Mouse (Mus musculus) erythroblast, embryonic 14.5 days (primary cell): ENCODE results near the gene Isoc2b. TPM values are rescaled to one million over a fixed set of nuclear protein-coding genes. Genes with fewer than 3 reads are reported as not detected.

ENCODE experiments used
- H3K27me3 ChIP-seq: 2 replicates; pipeline ENCODE4 v1.6.1; 2012; ENCODE audit warnings: inconsistent platforms; ENCODE audit not compliant: control insufficient read depth
- H3K36me3 ChIP-seq: 2 replicates; pipeline ENCODE4 v1.6.1; 2012; ENCODE audit warnings: mild to moderate bottlenecking, inconsistent platforms; ENCODE audit not compliant: control insufficient read depth
- H3K4me1 ChIP-seq: 2 replicates; pipeline ENCODE4 v1.6.1; 2012; ENCODE audit warnings: inconsistent platforms; ENCODE audit not compliant: control insufficient read depth
- H3K4me3 ChIP-seq: replicated peaks from 2 replicates; pipeline ENCODE3; 2012; ENCODE audit warnings: moderate library complexity, mild to moderate bottlenecking, inconsistent platforms
- H3K9me3 ChIP-seq: 2 replicates; pipeline ENCODE4 v1.6.1; 2012; ENCODE audit warnings: low read length, inconsistent platforms, mixed read lengths; ENCODE audit not compliant: control insufficient read depth
- GATA1 ChIP-seq: IDR thresholded peaks from 2 replicates; pipeline ENCODE4 v1.6.1; 2012; ENCODE audit warnings: low read length, inconsistent platforms, mixed read lengths
- TAL1 ChIP-seq: IDR thresholded peaks from 3 replicates; pipeline ENCODE4 v1.6.1; 2012; ENCODE audit warnings: low read length, inconsistent platforms, mixed read lengths
- polyA plus RNA-seq: library from polyadenylated mRNA; stranded (reverse); fragments of >175 nt; gene quantifications from 2 replicates; pipeline ENCODE4 v1.2.3, GENCODE M21; 2012

The Isoc2b gene
- polyA plus RNA-seq, 1 experiment: not detected

DNA sequence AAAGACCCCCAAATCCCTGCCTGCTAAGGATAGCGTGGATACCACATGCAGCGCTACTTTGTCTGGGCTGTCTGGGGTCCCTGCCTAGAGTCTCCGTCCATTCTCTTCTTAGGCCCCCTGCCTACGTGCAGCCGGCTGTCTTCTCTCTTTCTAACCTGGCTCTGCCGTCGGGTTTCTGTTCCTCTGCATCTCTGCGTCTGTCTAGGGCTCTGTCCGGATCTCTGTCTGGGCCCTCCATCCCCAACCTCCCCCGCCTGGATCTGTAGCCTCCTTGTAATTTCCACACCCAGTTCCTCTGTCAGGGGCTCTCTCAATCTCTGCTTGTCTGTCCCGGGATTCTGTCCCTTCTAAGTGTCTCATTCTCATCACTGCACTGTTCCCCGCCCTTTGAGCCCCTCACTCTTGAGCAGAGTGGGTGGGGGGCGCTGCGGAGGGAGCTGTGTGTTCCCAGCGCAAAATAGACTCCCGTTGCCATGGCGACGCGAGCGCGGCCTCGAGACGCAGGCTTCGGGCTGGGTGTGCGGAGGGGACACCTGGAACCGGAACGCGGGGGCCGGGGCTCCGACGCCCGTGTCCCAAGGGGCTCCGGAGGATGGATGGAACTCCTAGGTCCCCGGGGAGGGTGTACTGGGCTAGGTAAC lies 26.3 kb downstream of the Isoc2b start:
- peaks cover 68% of the 10 kb centered on the region for H3K27me3 ChIP-seq
- H3K4me3 ChIP-seq: no peak overlapping the region
- no peaks in the 10 kb centered on the region for H3K4me1 ChIP-seq
- no peak for TF ChIP-seq GATA1
- no peak for TF ChIP-seq TAL1
- H3K9me3 ChIP-seq: peaks cover 10% of the 10 kb centered on the region
- H3K36me3 ChIP-seq: no peaks in the 10 kb centered on the region

DNA sequence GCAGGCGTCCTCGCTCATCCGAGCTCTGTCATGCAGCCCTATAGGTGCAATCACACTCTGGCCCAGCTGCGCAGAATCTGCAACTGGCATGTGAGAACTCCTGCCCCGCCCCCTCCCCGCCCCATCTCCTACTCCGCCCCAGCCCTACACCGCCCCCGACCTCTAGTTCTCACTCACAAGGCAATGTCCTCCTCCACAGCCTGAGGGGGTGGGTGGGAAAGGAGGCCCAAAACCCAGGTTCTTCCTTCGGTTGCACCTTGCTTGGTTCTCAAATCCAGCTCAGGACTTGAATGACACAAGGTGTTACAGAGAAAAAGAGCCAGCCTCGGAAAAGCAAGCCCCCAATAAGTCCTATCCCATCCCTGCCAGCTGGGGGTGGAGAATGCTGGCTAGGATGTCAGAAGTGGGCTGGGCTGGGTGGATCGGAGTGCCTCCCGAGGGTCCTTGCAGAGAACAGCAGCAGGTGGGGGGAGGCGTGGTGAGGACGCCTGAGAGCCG lies 27.4 kb downstream of the Isoc2b start:
- H3K36me3 ChIP-seq: no peaks in the 10 kb centered on the region
- peaks cover 10% of the 10 kb centered on the region for H3K9me3 ChIP-seq
- peaks cover 79% of the 10 kb centered on the region for H3K27me3 ChIP-seq
- TF ChIP-seq TAL1: no peak
- TF ChIP-seq GATA1: no peak
- H3K4me1 ChIP-seq: no peaks in the 10 kb centered on the region
- H3K4me3 ChIP-seq: no peak overlapping the region

DNA sequence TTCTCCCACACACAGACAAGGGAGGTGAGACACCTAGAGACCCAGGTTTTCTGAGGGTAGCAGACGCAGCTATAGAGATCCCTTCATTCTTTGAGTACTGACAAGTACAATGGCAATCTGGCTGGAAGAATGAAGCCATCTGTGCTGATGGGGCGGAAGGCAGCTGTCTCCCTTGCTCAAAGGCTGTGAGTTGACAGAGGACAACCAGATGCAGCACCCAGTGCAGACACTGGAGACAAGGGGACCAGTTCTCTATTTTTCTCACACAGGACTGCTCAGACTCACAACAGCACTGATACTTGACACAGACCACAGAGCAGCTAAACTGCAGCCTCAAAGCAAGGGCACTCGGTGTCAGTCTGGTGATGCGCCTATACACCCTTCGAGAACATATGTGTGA lies 28.0 kb downstream of the Isoc2b start:
- TF ChIP-seq TAL1 (no peak), GATA1 (no peak)
- Histone ChIP-seq H3K27me3 (peaks cover 85% of the 10 kb centered on the region), H3K36me3 (no peaks in the 10 kb centered on the region), H3K4me3 (no peak overlapping the region), H3K4me1 (no peaks in the 10 kb centered on the region), H3K9me3 (peaks cover 10% of the 10 kb centered on the region)

DNA sequence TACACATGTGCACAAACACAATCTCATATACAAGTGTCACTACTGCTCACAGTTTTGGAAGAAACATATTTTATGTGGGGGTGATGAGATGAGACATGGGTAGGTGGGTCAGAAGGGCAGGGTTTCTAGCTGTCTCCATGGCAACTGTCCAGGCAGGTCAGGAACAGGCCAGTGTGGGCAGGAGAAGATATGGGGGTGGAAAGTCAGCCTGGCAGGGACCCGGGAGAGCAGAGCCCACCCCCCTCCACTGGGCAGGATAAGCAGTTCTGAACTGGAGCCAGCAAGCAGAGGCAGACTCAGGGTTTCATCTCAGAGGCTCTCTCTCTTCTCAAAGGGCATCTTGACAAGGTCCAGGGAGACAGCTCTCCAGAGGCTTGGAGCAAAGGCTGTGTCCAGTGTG lies 32.4 kb downstream of the Isoc2b start:
- no peaks in the 10 kb centered on the region for H3K4me1 ChIP-seq
- TF ChIP-seq GATA1: no peak
- no peak for TF ChIP-seq TAL1
- no peaks in the 10 kb centered on the region for H3K9me3 ChIP-seq
- peaks cover 82% of the 10 kb centered on the region for H3K27me3 ChIP-seq
- no peak overlapping the region for H3K4me3 ChIP-seq
- H3K36me3 ChIP-seq: no peaks in the 10 kb centered on the region

DNA sequence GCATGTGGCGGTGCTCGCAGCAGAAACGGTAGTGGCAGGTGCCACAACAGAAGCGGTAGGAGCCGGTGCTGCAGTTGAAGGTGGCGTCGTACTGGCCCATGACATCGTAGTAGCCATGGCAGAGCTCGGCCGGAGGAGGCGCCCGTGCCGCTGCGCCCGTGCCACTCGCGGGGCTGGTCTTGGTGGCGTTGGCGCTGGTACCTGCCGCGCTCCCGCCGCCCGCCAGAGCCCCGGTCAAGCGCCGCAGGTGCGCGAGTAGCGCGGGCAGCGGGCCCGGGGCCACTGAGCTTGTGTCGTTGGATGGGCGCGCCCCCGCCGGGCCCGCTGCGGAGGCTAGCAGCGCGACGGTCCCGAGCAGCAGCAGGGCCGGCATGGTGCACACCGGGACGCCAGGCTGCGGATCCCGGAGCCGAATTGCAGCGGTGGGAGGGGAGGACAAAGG lies 33.7 kb downstream of the Isoc2b start:
- H3K36me3 ChIP-seq: no peaks in the 10 kb centered on the region
- no peak overlapping the region for H3K4me3 ChIP-seq
- peaks cover 76% of the 10 kb centered on the region for H3K27me3 ChIP-seq
- TF ChIP-seq TAL1 (no peak), GATA1 (no peak)
- H3K4me1 ChIP-seq: no peaks in the 10 kb centered on the region
- no peaks in the 10 kb centered on the region for H3K9me3 ChIP-seq

DNA sequence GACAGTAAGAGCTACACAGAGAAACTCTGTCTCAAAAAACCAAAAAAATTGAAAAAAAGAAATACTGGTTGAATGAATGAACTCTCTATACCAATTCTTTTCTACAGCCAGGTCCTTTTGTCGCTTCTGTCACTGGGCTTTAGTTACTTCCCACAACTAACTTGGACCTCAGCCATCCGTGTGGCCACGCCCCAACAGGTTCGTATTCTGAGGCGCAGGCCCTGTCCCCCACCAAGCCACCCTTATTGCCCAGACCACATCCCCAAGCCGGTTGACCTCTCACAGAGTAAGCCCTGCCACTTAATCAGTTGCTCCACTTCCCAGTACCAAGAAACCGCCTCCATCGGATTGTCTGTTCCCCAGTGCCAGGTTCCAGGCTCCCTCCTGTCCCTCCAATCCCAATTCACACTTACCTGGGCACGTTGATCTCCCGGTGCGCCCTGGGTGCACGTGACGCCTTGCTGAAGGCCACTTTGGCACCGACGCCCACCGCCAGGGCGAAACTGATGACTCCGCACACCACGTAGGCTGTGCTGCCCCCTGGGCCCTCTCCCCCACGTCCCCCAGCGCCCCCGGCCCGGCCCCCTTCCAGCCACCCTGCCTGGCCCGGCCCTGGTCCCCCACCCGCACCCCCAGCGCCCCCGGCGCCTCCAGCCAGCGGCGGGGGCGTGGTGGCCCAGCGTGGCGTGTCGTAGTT lies 34.3 kb downstream of the Isoc2b start:
- H3K36me3 ChIP-seq: no peaks in the 10 kb centered on the region
- TF ChIP-seq GATA1: no peak
- no peak for TF ChIP-seq TAL1
- no peaks in the 10 kb centered on the region for H3K9me3 ChIP-seq
- H3K27me3 ChIP-seq: peaks cover 80% of the 10 kb centered on the region
- no peaks in the 10 kb centered on the region for H3K4me1 ChIP-seq
- H3K4me3 ChIP-seq: no peak overlapping the region

DNA sequence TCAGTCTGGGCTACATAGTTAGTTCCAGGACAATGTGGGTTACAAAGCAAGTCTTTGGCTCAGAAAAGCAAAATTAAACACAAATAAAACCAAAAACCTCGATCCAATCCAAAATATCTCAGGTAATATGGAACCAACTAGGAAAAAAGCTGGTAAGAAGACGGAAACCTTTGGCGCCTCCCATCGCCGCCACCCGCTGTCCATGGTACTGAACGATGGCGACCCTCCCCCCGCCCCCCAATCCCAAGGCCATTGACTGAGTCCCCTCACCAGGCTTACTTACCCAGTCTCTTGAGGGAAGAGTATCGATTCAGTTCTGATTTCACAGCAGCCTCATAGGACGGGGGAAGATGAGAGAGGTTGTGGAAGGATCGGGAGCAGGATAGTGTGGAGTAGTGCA lies 39.6 kb downstream of the Isoc2b start:
- H3K27me3 ChIP-seq: peaks cover 44% of the 10 kb centered on the region
- no peaks in the 10 kb centered on the region for H3K36me3 ChIP-seq
- H3K9me3 ChIP-seq: no peaks in the 10 kb centered on the region
- TF ChIP-seq TAL1 (no peak), GATA1 (no peak)
- no peak overlapping the region for H3K4me3 ChIP-seq
- H3K4me1 ChIP-seq: peaks cover 4% of the 10 kb centered on the region

DNA sequence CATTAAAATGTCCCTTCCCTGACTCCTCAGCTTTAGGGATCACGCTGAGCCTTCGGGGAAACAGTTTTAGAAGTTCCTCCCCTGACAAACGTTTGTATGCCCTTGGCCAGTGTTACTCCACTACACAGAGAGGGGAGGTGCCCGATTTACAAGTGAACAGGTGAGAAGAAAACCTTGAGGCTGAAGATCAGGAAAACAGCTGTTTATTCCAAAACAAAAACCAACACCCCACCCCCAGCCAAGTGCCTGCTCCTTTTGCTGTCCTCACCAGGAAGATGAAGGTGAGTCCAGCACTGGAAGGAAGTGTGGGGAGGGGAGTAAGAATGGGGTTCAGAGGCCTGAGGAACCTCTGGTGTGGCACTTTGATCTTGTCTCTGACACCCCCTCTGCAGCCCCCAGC lies 44.7 kb downstream of the Isoc2b start:
- Histone ChIP-seq H3K4me1 (peaks cover 4% of the 10 kb centered on the region), H3K4me3 (no peak overlapping the region), H3K9me3 (no peaks in the 10 kb centered on the region), H3K36me3 (no peaks in the 10 kb centered on the region), H3K27me3 (peaks cover 8% of the 10 kb centered on the region)
- TF ChIP-seq GATA1 (no peak), TAL1 (no peak)

DNA sequence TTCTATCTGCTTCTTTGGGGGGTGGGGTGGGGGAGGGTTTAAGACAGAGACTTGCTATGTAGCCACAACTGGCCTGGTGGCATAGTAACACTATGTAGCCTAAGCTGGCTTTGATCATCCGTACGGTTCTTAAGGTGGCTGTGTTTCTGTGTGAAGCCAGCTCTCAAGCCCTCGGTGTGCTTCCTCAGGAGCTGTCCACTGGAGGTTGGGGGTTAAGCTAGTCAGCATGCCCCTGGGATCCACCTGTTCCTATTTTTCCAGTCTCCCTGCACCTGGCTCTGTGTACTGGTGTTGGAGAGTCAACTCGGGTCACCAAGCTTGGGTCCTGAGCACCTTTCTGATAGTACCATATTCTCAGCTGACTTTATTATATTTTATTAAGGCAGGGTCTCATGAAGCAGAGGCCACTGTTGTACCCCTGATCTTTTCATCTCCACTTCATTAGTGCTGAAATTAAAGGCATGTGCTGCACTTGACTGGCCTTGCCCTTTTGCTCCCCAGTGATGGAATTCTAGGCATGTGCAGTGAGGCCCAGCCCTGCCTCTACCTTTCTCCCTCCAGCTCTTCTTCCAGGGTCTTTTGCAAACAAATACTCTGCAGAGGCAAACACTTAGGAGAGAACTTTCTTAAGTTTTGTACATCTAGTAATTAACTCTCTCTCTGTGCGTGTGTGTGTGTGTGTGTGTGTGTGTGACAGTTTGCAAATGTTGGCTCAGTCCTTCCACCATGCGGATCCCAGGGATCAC lies 47.7 kb downstream of the Isoc2b start:
- H3K36me3 ChIP-seq: no peaks in the 10 kb centered on the region
- H3K4me1 ChIP-seq: peaks cover 4% of the 10 kb centered on the region
- no peaks in the 10 kb centered on the region for H3K9me3 ChIP-seq
- TF ChIP-seq TAL1 (no peak), GATA1 (no peak)
- peaks cover 2% of the 10 kb centered on the region; the same call in 1 of the 2 replicates for H3K27me3 ChIP-seq
- H3K4me3 ChIP-seq: no peak overlapping the region
